Mouse (Mus musculus) intestine, embryonic 15.5 days (tissue): ENCODE measurements around the gene Tuba1c. TPM values are rescaled to one million over a fixed set of nuclear protein-coding genes. Genes with fewer than 3 reads are reported as not detected.
A peak's percentile ranks its signal among the peaks of the same experiment; 100 is the strongest.

ENCODE experiments used
- ATAC-seq: fragments of 200-750 bp; cut with Nextera tagmentation; 2 replicates; pipeline ENCODE4 v1.8.0; 2017; ENCODE audit warnings: moderate TSS enrichment, moderate library complexity
- H3K27ac ChIP-seq: fragments of 300-500 bp; sonication (generic); 2 replicates; pipeline ENCODE4 v1.5.1; 2015; ENCODE audit warnings: mild to moderate bottlenecking, inconsistent platforms
- H3K27me3 ChIP-seq: fragments of 300-500 bp; sonication (generic); replicated peaks from 2 replicates; pipeline ENCODE4 v1.6.1; 2015; ENCODE audit warnings: inconsistent platforms
- H3K36me3 ChIP-seq: fragments of 300-500 bp; sonication (generic); 2 replicates; pipeline ENCODE4 v1.6.1; 2015; ENCODE audit warnings: inconsistent platforms
- H3K4me1 ChIP-seq: fragments of 300-500 bp; sonication (generic); replicated peaks from 2 replicates; pipeline ENCODE4 v1.6.1; 2015; ENCODE audit warnings: inconsistent platforms
- H3K4me2 ChIP-seq: fragments of 300-500 bp; sonication (generic); replicated peaks from 2 replicates; pipeline ENCODE4 v1.6.1; 2015; ENCODE audit warnings: mild to moderate bottlenecking, inconsistent platforms
- H3K4me3 ChIP-seq: fragments of 300-500 bp; sonication (generic); replicated peaks from 2 replicates; pipeline ENCODE4 v1.5.1; 2015; ENCODE audit warnings: inconsistent platforms
- H3K9ac ChIP-seq: fragments of 300-500 bp; sonication (generic); 2 replicates; pipeline ENCODE4 v1.6.1; 2015; ENCODE audit warnings: inconsistent platforms
- H3K9me3 ChIP-seq: fragments of 300-500 bp; sonication (generic); 2 replicates; pipeline ENCODE4 v1.6.1; 2016; ENCODE audit warnings: inconsistent platforms
- WGBS: fragments of 180-500 bp; shearing (Covaris S2); methylation state at CpG from one replicate; pipeline ENCODE4 v1.1.7; 2015; 5-methylcytosine and 5-hydroxymethylcytosine counted together
- polyA plus RNA-seq: library from polyadenylated mRNA; unstranded; fragments of >200 nt; fragmentation: Nextera tagmentation; extraction: Ambion mirVana; gene quantifications from 2 replicates; pipeline ENCODE4 v1.2.1, GENCODE M21; 2015

Tuba1c gene
- polyA plus RNA-seq, 1 experiment from 2014 or later: 253 TPM

DNA sequence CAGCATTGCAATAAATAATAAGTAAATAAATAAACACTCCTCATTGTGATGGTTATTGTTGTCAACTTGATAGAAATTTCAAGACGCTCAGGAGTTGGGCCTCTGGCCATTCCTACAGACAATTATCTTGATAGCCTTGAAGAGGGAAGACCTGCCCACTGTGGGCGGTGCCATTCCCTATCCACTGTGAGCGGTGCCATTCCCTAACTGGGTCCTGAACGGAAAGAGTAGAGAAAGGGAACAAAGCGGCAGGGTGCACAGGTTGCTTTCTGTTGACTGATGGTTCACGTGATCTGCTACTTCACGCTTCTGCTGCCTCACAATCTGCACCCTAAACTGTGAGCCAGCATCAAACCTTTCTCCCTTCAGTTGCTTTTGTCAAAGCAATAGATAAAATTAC lies 8.4 kb upstream of the Tuba1c start:
- 97% methylated on average over 7 of the region's 7 CpGs for WGBS
- no peak for ATAC-seq
- Histone ChIP-seq H3K9ac (no peak overlapping the region), H3K9me3 (no peaks in the 10 kb centered on the region), H3K4me3 (no peak overlapping the region), H3K27me3 (no peaks in the 10 kb centered on the region), H3K36me3 (no peaks in the 10 kb centered on the region), H3K27ac (no peak overlapping the region), H3K4me2 (no peak overlapping the region), H3K4me1 (0 out of 2 replicates have a peak, but pooled peaks cover 5% of the 10 kb centered on the region)

- H3K4me2 ChIP-seq: no peak overlapping the region
- no peaks in the 10 kb centered on the region for H3K36me3 ChIP-seq
- H3K9ac ChIP-seq: no peak overlapping the region
- no peaks in the 10 kb centered on the region for H3K9me3 ChIP-seq
- H3K4me3 ChIP-seq: no peak overlapping the region
- peaks cover 5% of the 10 kb centered on the region; the same call in 1 of the 2 replicates for H3K4me1 ChIP-seq
- no peaks in the 10 kb centered on the region for H3K27me3 ChIP-seq
- no peak overlapping the region for H3K27ac ChIP-seq
- whole genome bisulfite sequencing: 21% methylated on average over 7 of the region's 8 CpGs
- no peak for ATAC-seq
Measured at GRCm38 (mm10) chr15:99024668-99025314, 4.9 kb upstream of the Tuba1c start.

- no peak overlapping the region for H3K27ac ChIP-seq
- H3K27me3 ChIP-seq: no peaks in the 10 kb centered on the region
- no peak overlapping the region for H3K9ac ChIP-seq
- peaks cover 5% of the 10 kb centered on the region; the same call in 1 of the 2 replicates for H3K4me1 ChIP-seq
- ATAC-seq: no peak
- no peaks in the 10 kb centered on the region for H3K9me3 ChIP-seq
- H3K36me3 ChIP-seq: no peaks in the 10 kb centered on the region
- no peak overlapping the region for H3K4me3 ChIP-seq
- no peak overlapping the region for H3K4me2 ChIP-seq
- WGBS: 70% methylated on average over 13 of the region's 13 CpGs
Measured at GRCm38 (mm10) chr15:99025414-99025813, 4.3 kb upstream of the Tuba1c start.

GRCm38 (mm10) chr15:99026259-99026658 lies 3.4 kb upstream of the Tuba1c start:
- H3K36me3 ChIP-seq: no peaks in the 10 kb centered on the region

GRCm38 (mm10) chr15:99027116-99027515 lies 2.6 kb upstream of the Tuba1c start:
- no peak for ATAC-seq
- no peak overlapping the region for H3K9ac ChIP-seq
- H3K27me3 ChIP-seq: no peaks in the 10 kb centered on the region
- H3K4me1 ChIP-seq: peaks cover 10% of the 10 kb centered on the region; the same call in 1 of the 2 replicates
- no peak overlapping the region for H3K4me2 ChIP-seq
- H3K27ac ChIP-seq: no peak overlapping the region
- H3K4me3 ChIP-seq: no peak overlapping the region
- no peaks in the 10 kb centered on the region for H3K9me3 ChIP-seq
- no peaks in the 10 kb centered on the region for H3K36me3 ChIP-seq
- WGBS: 67% methylated on average over 5 of the region's 5 CpGs

More at GRCm38 (mm10) chr15:99026259-99026658, 3.4 kb upstream of the Tuba1c start:
- H3K9ac ChIP-seq: no peak overlapping the region
- H3K9me3 ChIP-seq: no peaks in the 10 kb centered on the region
- peaks cover 5% of the 10 kb centered on the region; the same call in 1 of the 2 replicates for H3K4me1 ChIP-seq
- H3K27ac ChIP-seq: no peak overlapping the region
- no peak overlapping the region for H3K4me2 ChIP-seq
- H3K27me3 ChIP-seq: no peaks in the 10 kb centered on the region
- no peak for ATAC-seq
- 60% methylated on average over 4 of the region's 4 CpGs for WGBS
- no peak overlapping the region for H3K4me3 ChIP-seq

GRCm38 (mm10) chr15:99028874-99029458 lies 725 bp upstream of the Tuba1c start:
- Histone ChIP-seq H3K4me2 (peak overlapping the region; percentile 78), H3K9me3 (no peaks in the 10 kb centered on the region), H3K9ac (peak overlapping the region; percentile 72), H3K4me3 (peak overlapping the region; percentile 61), H3K4me1 (peaks cover 26% of the 10 kb centered on the region; the same call in 1 of the 2 replicates), H3K27ac (peak overlapping the region; percentile 97), H3K27me3 (no peaks in the 10 kb centered on the region), H3K36me3 (0 out of 2 replicates have a peak, but pooled peaks cover 3% of the 10 kb centered on the region)
- 2% methylated on average over 10 of the region's 10 CpGs for WGBS
- ATAC-seq: peak; percentile 8; the same call in 1 of the 2 replicates

- 7% methylated on average over 26 of the region's 26 CpGs for WGBS
- Histone ChIP-seq H3K4me2 (peak overlapping the region; percentile 78), H3K4me3 (peak overlapping the region; percentile 61), H3K9ac (peak overlapping the region; percentile 72), H3K4me1 (peaks cover 26% of the 10 kb centered on the region; the same call in 1 of the 2 replicates), H3K9me3 (no peaks in the 10 kb centered on the region), H3K36me3 (peaks cover 11% of the 10 kb centered on the region; the same call in 1 of the 2 replicates), H3K27ac (peak overlapping the region; percentile 93), H3K27me3 (no peaks in the 10 kb centered on the region)
- ATAC-seq: peak; percentile 62
Measured at GRCm38 (mm10) chr15:99030585-99031387, 1.1 kb downstream of the Tuba1c start.

- Histone ChIP-seq H3K4me3 (peak overlapping the region; percentile 61), H3K9me3 (no peaks in the 10 kb centered on the region), H3K9ac (peak overlapping the region; percentile 72), H3K4me1 (peaks cover 26% of the 10 kb centered on the region; the same call in 1 of the 2 replicates), H3K4me2 (peak overlapping the region; percentile 78), H3K27ac (0 out of 2 replicates have a peak overlapping the region, but pooled peaks have one; percentile 17), H3K27me3 (no peaks in the 10 kb centered on the region), H3K36me3 (peaks cover 11% of the 10 kb centered on the region; the same call in 1 of the 2 replicates)
- 65% methylated on average over 4 of the region's 4 CpGs for WGBS
- ATAC-seq: no peak
Measured at GRCm38 (mm10) chr15:99031388-99031675, 1.6 kb downstream of the Tuba1c start.

- H3K27me3 ChIP-seq: no peaks in the 10 kb centered on the region
- H3K36me3 ChIP-seq: peaks cover 11% of the 10 kb centered on the region
- peak overlapping the region; percentile 61 for H3K4me3 ChIP-seq
- no peak for ATAC-seq
- no peaks in the 10 kb centered on the region for H3K9me3 ChIP-seq
- peak overlapping the region; percentile 78 for H3K4me2 ChIP-seq
- H3K9ac ChIP-seq: peak overlapping the region; percentile 6; the same call in 1 of the 2 replicates
- no peak overlapping the region for H3K27ac ChIP-seq
- H3K4me1 ChIP-seq: peaks cover 26% of the 10 kb centered on the region; the same call in 1 of the 2 replicates
- 55% methylated on average over 9 of the region's 9 CpGs for WGBS
Measured at GRCm38 (mm10) chr15:99032041-99032725, 2.5 kb downstream of the Tuba1c start.

- peak overlapping the region; percentile 61 for H3K4me3 ChIP-seq
- 50% methylated on average over 7 of the region's 7 CpGs for WGBS
- peaks cover 11% of the 10 kb centered on the region for H3K36me3 ChIP-seq
- H3K9ac ChIP-seq: peak overlapping the region; percentile 6; the same call in 1 of the 2 replicates
- peaks cover 26% of the 10 kb centered on the region; the same call in 1 of the 2 replicates for H3K4me1 ChIP-seq
- no peak for ATAC-seq
- no peak overlapping the region for H3K27ac ChIP-seq
- H3K27me3 ChIP-seq: no peaks in the 10 kb centered on the region
- H3K4me2 ChIP-seq: peak overlapping the region; percentile 78
- H3K9me3 ChIP-seq: no peaks in the 10 kb centered on the region
Measured at GRCm38 (mm10) chr15:99032726-99033250, 3.1 kb downstream of the Tuba1c start.

DNA sequence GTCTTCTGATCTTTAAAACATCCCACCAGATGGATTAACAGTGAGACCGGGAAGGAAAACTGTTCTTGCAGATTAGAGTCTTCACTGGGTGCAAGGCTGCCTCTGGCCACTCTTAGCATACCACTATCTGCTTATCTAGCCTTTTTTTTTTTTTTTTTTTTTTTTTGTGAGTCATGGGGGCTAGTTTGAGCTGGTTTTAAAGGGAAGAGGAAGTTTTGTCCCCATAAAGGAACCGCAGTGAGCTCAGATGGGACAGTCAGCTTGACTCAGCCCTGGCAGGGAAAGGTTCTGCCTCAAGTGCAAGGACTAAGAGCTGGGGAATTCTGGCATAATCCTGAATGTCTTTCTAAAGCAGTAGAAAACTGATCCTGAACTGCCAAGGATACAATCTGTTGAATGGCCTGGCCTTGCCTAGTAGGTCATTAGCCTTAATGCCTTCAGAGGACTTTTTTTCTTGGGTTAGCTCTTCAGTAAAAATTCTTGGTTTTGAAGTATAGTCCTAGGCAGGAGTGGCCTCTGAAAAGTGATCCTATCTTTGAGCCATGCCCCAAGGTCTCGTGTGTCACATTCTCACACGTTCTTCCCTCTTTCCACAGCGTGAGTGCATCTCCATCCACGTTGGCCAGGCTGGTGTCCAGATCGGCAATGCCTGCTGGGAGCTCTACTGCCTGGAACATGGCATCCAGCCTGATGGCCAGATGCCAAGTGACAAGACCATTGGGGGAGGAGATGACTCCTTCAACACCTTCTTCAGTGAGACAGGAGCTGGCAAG lies 4.0 kb downstream of the Tuba1c start:
- Histone ChIP-seq H3K4me2 (peak overlapping the region; percentile 78; the same call in 1 of the 2 replicates), H3K4me1 (peaks cover 26% of the 10 kb centered on the region; the same call in 1 of the 2 replicates), H3K9me3 (no peaks in the 10 kb centered on the region), H3K9ac (no peak overlapping the region), H3K27ac (no peak overlapping the region), H3K4me3 (no peak overlapping the region), H3K27me3 (no peaks in the 10 kb centered on the region), H3K36me3 (peaks cover 15% of the 10 kb centered on the region)
- no peak for ATAC-seq
- 85% methylated on average over 7 of the region's 7 CpGs for WGBS
